Mouse (Mus musculus) kidney, adult 2 months (tissue): Measurements from ENCODE around the gene Tmem109. TPM values are rescaled to one million over a fixed set of nuclear protein-coding genes. Genes with fewer than 3 reads are reported as not detected.

Experiments
- DNase-seq: peaks from one replicate; pipeline ENCODE4 v3.0.0; 2021
- H3K27ac ChIP-seq: fragments of 200-500 bp; 2 replicates; pipeline ENCODE4 v1.5.1; 2012; ENCODE audit warnings: low read depth, low read length, control low read depth, inconsistent platforms; ENCODE audit not compliant: insufficient read depth
- H3K27me3 ChIP-seq: fragments of 200-500 bp; replicated peaks from 2 replicates; pipeline ENCODE4 v1.6.1; 2012; ENCODE audit warnings: mild to moderate bottlenecking, moderate library complexity, low read length, inconsistent platforms; ENCODE audit not compliant: control insufficient read depth, insufficient read depth
- H3K36me3 ChIP-seq: fragments of 200-500 bp; 2 replicates; pipeline ENCODE4 v1.6.1; 2012; ENCODE audit warnings: mild to moderate bottlenecking, moderate library complexity, low read length, inconsistent platforms; ENCODE audit not compliant: control insufficient read depth, insufficient read depth
- H3K4me1 ChIP-seq: fragments of 200-500 bp; 2 replicates; pipeline ENCODE4 v1.6.1; 2011; ENCODE audit warnings: low read length; ENCODE audit not compliant: control insufficient read depth, insufficient read depth
- H3K4me3 ChIP-seq: fragments of 200-500 bp; 2 replicates; pipeline ENCODE4 v1.5.1; 2011; ENCODE audit warnings: mild to moderate bottlenecking, low read depth, low read length, control low read depth; ENCODE audit not compliant: insufficient read depth
- CTCF ChIP-seq: fragments of 200-500 bp; conservative IDR thresholded peaks from 2 replicates; pipeline ENCODE4 v1.5.1; 2011; ENCODE audit warnings: low read depth, mild to moderate bottlenecking, control low read depth, low read length, moderate library complexity, mixed read lengths; ENCODE audit not compliant: insufficient read depth, insufficient read length
- POLR2A ChIP-seq: fragments of 200-500 bp; IDR thresholded peaks from one replicate; pipeline ENCODE4 v1.6.1; 2011; ENCODE audit warnings: low read depth, low read length, control low read depth
- WGBS: fragments of 180-500 bp; shearing (Covaris S2); methylation state at CpG from one replicate; pipeline ENCODE4 v1.1.7; 2018; 5-methylcytosine and 5-hydroxymethylcytosine counted together
- polyA plus RNA-seq: library from polyadenylated mRNA; depleted of rRNA; stranded (reverse); fragments of >200 nt; gene quantifications from 2 replicates; pipeline ENCODE4 v1.2.3, GENCODE M21; 2012

Gene Tmem109
- polyA plus RNA-seq, 1 experiment, result 101 TPM

DNA sequence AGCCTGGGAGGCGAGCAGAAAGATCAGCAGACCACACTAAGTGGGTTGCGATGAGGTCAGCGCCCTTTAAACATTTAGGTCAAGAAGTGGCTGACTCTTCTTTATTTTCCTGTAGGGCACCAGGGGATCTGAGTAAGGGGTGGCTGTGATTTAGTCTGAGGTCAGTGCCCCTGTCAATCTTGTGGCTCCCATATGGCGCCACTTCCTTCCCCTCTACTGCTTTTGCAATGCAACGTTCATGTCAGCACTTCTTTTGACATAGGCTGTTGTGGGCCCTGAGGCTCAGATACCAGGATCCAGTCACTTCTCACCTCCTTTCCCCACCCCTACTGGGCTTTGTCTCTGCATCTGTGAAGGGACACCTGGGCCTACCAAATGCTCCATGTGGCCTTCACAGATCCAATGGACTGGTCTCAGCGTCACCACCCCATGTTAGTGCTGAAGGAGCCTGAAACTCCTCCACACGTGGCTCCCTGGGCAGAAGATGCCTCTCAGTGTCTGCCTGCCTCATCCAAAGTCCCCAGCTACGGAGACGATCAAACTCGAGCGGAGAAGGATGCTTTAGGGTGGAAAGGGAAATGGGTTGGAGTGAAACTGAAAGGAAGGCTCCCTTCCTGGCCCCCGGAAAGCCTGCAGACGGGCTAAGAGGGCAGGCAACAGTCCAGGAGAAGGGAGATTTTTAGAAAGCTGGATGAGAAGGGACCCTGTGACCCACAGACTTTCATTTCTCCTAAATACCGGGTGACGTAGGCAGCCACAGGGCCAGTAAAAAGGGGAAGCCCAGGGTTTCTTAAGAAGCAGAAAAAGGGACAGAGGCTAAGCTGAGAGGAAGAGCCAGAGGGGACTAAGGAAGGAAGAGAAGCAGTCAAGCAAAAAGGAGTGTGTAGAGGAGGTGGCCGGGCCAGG is 39.8 kb downstream of the Tmem109 start:
- DNase-seq, result peak; percentile 65
- WGBS, result 63% methylated on average over 16 of the region's 16 CpGs
- Histone ChIP-seq H3K4me1 (no peaks in the 10 kb centered on the region), H3K36me3 (no peaks in the 10 kb centered on the region), H3K4me3 (peak overlapping the region; percentile 30), H3K27ac (peak overlapping the region; percentile 53), H3K27me3 (no peaks in the 10 kb centered on the region)
- TF ChIP-seq POLR2A, result no peak

DNA sequence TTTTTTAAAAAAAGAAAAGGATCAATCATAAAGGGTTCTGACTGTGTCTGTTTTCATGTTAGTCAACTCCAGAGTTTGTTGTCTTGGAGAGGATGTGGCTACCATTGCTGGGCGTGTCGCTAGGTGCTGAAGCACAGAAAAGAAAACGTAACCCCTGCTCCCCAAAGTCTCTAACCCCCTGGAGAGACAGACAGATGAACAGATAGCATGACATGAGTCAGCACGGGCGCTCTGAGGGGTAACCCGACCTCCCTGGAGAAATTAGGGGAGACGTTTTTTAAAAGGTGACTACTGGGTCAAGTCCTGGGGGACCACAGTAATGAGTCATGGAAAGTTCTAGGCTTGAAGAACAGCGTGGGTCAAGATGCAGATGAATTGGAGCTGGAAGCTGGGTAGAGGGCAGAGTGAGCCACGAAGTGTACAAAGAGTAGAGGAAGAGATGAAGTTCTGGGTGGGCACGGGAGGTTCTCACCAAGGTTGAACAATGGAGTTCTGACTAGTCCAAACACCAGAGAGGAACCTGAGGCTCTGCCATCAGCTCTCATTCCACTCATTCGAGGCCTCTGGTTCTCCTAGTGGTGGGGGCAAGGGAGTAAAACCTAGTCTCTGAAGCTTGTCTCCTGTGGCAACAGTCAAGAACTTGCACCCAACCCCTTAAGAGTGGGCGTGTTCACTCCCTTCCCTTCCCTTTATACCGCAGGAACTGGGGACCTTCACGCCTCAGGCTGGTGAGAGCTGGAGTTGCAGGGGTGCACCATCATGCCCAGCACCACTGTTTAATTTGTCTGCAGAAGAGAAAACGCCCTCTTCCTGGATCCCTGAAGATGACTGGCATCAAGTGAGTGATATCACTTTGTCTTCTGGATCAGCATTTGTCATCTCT is 42.5 kb downstream of the Tmem109 start, which contains the start of gene Slc15a3:
Gene Slc15a3 (plus strand): TSS at position 718 of the 883 bp plus-strand sequence.
- DNase-seq, result no peak
- Histone ChIP-seq H3K36me3 (no peaks in the 10 kb centered on the region), H3K27ac (no peak within 1 kb of the TSS), H3K4me3 (no peak within 1 kb of the TSS), H3K27me3 (no peaks in the 10 kb centered on the region), H3K4me1 (no peaks in the 10 kb centered on the region)
- 72% methylated on average over 15 of the region's 15 CpGs for WGBS
- no peak for TF ChIP-seq CTCF
- TF ChIP-seq POLR2A, result no peak

DNA sequence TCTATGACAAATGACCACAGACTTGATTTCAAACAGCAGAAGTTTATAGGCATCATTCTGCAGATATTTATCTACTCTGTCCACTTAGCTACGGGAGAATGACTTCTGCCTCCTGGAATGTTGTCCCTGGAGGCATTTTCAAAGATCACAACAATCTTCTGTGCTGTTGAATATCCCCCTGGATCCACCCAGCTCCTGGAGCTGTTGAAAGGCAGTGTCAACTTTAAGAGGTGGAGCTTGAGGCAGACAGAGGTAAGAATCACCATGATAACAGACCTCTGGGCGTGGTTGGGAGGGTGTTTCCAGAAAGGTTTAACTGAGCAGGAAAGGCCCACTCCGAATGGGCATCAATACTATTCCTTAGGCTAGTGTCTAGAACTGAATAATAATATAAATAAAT is 46.1 kb downstream of the Tmem109 start:
- no peak for DNase-seq
- H3K4me3 ChIP-seq, result no peak overlapping the region
- H3K27ac ChIP-seq, result no peak overlapping the region
- TF ChIP-seq CTCF (no peak), POLR2A (no peak)
- no peaks in the 10 kb centered on the region for H3K36me3 ChIP-seq
- H3K4me1 ChIP-seq, result no peaks in the 10 kb centered on the region
- 67% methylated on average over 3 of the region's 3 CpGs for WGBS
- no peaks in the 10 kb centered on the region for H3K27me3 ChIP-seq

DNA sequence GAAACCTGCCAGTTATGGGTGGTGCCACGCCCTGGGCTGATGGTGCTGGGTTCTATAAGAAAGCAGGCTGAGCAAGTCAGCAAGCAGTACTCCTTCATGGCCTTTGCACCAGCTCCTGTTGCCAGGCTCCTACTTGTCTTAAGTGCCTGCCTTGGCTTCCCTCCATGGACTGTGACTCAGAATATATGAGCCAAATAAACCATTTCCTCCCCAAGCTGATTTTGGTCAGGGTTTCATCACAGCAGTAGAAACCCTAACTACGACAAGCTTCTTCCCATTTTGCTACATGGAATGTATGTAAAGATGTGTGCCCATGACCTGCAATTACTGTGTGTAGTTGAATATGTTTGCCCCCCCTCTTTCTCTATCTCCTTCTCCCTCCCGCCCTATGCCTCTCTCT is 48.2 kb downstream of the Tmem109 start:
- no peaks in the 10 kb centered on the region for H3K36me3 ChIP-seq
- DNase-seq, result no peak
- TF ChIP-seq CTCF (no peak), POLR2A (no peak)

DNA sequence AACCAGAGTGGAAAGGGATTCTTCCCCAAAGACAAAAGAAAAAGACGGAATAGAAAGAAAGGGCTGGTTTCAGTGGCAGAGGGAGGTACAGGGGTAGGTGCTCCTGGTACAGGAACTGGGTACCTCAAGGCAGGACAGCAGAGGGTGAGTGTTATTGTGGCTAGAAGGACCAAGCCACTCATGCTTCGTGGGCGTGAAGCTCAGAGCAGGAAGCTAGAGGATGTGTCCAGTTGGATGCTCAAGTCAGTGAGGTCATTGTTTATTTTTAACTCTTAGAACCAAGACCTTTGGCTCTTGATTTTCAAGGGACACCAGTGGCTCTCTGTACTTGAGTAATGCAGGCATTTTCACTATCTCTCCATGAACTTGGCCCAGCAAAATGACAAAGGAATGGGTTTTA is 49.8 kb downstream of the Tmem109 start:
- DNase-seq, result no peak
- TF ChIP-seq POLR2A (no peak), CTCF (no peak)
- Histone ChIP-seq H3K27ac (no peak overlapping the region), H3K27me3 (no peaks in the 10 kb centered on the region), H3K4me1 (no peaks in the 10 kb centered on the region), H3K36me3 (no peaks in the 10 kb centered on the region), H3K4me3 (no peak overlapping the region)
- WGBS, result 57% methylated on average over 3 of the region's 3 CpGs

More for the DNA sequence above, 48.2 kb downstream of the Tmem109 start:
- Histone ChIP-seq H3K4me1 (no peaks in the 10 kb centered on the region), H3K27me3 (no peaks in the 10 kb centered on the region), H3K27ac (no peak overlapping the region), H3K4me3 (no peak overlapping the region)
- WGBS, result 81% methylated on average over 3 of the region's 3 CpGs

DNA sequence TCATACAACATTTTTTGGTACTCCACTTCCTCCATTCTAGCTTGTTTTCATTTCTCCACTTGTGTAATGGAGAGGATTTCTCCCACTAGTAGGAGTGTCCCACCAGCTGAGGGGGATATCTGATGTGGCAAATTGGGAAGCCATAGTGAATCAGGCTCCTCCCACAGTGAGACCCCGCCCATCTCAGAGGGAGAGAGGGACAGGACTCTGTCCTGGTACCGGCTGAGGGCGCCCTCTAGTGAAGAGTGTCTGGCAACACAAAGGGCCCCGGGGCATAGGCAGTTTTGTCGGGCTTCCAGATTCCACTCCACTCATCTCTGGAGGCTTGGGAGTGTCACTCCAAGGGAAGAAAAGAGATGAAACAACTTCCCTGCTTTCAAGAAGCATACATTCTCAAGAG is 50.4 kb downstream of the Tmem109 start:
- no peak overlapping the region for H3K4me3 ChIP-seq
- no peaks in the 10 kb centered on the region for H3K36me3 ChIP-seq
- TF ChIP-seq CTCF (peak; percentile 63), POLR2A (no peak)
- no peaks in the 10 kb centered on the region for H3K4me1 ChIP-seq
- no peak overlapping the region for H3K27ac ChIP-seq
- H3K27me3 ChIP-seq, result no peaks in the 10 kb centered on the region
- 8% methylated on average over 5 of the region's 5 CpGs for WGBS
- DNase-seq, result peak; percentile 59
